Mouse (Mus musculus): ENCODE results near the gene Rad17.

Rad17 gene

DNA sequence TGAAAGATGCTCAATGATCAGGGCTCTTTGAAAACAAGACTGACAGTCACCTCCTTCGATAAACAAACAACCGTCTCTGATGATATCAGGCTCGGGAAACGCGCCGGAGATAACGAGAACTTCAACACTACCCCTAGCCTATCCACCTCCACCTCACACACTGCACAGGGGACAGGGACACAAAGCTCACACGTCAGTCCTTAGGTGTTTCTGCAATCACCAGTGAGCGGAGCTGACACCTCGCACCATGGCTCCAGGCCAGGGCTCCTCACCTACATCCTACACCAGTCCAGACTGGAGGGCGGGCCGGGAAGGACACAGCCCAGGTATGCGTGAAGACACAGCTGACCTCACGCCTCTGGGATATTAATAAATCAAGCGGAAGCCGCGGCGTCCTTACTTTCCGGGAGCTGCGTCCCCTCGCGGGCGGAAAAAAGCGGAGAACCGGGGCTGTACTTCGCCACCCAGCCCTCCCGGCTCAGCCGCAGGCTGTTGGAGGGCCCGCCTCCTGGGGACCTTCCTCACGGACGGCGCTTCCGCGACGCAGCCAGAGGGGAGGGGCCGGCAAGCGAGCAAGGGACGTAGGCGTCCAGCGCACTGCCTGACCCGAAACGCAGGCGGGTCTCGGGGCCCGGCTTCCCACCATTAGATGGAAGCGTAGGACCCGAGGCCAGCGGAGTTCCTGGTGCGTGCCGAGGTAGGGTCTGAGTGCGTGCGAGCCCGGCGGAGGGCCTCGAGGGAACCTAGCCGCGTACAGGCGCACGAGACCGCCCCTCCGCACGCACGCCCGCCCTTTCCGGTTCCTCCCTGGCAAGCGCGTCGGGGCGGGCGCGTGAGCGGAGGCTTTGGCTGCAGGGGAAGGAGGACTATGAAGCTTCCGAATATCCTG is at the start of gene Rad17, which contains the start of gene Ak6:
TSS of gene Rad17 (minus strand) at position 502 of the 889 bp plus-strand sequence.
TSS of gene Ak6 (plus strand) at position 430 of the 889 bp plus-strand sequence.
- DNase-seq (ENCODE audit: low spot score) = peak; percentile 92

DNA sequence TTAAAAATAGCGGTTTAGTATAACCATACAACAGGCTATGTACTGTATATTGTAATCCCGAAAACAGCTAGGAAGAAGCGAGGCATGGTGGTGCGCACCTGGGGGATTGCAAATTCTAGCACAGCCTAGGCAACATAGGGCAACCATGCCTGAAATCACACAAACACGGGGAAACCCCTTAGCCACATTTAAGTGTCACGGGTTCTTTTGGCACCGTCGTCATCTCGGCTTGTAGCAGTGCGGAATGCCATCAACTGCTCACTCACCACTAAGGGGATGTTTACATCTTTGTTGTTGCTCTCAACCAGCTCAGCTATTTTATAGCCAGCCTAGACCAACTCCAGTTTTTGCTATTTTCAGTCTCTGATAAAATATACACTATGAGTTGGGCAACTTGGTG is 48.0 kb upstream of the Rad17 start:
- no peak for DNase-seq (ENCODE audit: low spot score)

DNA sequence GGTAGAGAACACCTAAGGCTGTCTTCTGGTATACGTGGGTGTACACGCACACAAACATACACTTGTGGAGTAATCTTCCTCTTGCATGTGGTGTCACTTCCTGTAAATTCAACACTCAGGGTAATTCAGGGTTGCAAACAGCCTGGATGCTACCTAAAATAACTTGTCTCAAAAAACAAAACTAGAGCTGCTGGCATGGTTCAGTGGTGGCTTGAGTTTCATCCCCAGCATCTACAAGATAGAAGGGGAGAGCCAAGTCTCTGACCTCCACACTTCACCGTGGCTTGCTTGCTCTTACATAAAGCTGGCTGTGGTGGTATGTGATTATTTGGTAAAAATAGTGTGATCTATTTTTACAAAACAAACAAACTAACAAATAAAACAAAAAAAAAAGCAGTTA is 46.7 kb upstream of the Rad17 start:
- no peak for DNase-seq (ENCODE audit: low spot score)

DNA sequence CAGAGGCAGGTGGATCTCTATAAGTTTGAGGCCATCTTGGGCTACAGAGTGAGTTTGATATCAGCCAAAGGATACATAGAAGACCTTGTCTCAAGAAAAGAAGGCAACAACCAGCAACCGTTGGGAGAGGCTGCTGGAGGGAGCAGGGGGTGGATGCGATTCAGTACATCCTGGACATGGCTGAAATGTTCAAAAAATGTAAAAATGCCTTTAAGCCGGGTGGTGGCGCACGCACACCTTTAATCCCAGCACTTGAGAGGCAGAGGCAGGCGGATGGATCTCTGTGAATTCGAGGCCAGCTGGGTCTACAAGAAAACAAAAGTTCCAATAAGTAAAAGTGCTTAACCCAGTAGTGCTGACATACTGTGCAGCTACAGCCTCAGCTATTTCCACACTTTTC is 36.7 kb upstream of the Rad17 start:
- DNase-seq (ENCODE audit: low spot score) = no peak

DNA sequence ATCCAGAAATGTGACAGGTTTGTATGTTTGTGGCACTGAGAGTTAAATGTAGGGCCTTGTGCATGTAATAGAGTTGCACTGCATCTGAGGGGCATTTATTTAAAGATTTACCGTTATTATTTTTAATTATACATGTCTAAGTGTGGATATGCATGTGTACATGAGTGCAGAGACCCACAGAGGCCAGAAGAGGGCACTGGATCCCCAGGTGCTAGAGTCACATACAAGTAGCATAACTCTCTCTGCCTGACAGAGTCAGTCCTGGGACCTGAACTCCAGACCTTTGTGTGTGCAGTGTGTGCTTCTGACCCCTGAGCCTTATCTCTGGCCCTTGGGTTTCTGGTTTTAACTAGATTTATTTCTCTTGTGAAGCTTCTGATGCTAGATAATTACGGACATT is 33.5 kb upstream of the Rad17 start:
- DNase-seq (ENCODE audit: low spot score) = no peak

DNA sequence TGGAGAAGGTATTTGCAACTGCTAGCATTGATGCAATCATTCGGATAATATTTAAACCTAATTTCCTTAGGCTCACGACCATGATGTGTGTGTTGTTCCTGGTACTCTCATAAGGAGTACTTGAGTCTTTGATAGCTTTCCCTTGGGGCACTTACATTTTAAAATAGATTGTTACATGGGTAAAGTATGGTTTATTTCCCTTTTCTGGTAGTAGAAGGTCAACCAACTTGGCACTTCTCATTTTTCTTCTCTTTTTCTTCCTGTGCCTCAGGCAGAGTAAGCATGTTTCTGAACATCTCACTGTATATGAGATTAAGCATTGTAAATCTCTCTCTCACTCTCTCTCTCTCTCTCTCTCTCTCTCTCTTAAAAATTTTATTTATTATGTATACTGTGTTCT is 32.0 kb upstream of the Rad17 start:
- DNase-seq (ENCODE audit: low spot score) = no peak

DNA sequence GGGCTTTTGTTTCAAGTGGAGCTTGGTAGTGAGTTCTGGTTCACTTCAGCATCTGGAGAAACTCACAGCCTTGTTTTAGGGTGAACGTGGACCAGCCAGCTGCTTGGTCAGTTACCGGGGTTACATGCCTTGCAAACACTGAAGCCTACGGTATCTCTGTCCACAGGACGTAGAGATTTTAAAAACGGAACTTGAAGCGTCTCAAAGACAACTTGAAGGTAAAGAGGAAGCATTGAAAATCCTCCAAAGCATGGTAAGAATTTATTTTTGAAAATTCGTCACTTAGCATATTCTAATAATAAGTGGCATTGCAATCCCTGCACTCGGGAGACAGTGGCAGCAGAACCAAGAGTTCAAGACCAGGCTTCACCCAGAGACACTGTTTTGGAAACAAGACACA is 30.8 kb upstream of the Rad17 start:
- no peak for DNase-seq (ENCODE audit: low spot score)

DNA sequence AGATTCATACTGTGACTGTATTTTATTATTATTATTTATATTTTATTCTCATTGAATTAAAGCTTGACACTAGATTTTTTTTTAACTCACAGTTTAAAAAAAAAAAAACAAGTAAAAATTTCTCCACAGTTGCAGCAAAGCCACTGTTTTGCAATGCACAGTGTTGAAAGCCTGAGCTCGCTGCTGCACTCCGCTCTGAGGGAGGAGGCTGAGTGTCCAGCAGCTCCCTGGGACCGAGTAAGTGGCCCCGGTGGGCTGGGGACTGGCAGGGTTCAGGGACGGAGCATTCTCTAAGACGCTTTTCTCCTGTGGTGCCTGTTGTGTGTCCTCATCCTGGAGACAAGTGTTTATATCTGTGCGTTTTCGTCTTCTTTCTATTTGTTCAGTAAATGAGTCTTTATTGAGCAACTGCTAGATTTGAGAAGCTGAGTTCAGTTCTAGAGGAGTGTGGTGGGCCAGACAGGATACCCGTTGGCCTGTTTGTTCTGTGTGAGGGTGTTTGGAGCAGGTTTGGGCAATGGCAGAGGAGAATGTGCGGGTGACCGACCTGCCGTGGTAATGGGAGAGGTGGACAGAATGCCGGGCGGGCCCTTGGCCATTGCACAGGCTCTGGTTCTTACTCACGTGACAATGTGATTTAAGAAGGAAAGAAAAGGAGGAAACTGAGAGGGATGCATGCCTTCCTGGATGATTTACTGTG is 25.2 kb upstream of the Rad17 start:
- no peak for DNase-seq (ENCODE audit: low spot score)

DNA sequence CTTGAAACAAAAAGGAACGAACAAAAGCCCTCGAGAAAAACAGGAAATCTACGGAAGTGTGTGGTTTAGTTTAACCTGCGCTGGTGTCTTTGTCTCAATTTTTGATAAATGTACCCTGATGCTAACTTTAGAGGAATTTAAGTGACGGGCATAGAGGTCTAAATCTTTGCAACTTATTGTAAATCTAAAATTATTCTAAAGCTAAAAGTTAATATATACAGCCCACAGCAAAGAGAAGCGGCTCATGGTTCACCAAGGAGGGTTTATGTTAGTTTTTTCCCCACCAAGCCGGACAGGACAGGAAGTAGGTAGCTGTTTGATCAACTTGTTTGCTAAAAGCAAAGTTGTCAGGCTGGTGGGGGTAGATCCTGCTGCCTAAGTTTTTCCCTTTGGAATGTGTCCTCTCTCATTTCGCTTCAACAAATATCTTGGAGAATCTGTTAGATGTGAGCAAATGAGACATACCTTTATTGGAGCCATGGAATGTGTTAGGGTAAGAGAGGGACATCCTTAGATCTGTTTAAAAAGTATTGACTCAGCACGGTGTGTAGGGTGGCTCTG is 19.4 kb upstream of the Rad17 start:
- no peak for DNase-seq (ENCODE audit: low spot score)

DNA sequence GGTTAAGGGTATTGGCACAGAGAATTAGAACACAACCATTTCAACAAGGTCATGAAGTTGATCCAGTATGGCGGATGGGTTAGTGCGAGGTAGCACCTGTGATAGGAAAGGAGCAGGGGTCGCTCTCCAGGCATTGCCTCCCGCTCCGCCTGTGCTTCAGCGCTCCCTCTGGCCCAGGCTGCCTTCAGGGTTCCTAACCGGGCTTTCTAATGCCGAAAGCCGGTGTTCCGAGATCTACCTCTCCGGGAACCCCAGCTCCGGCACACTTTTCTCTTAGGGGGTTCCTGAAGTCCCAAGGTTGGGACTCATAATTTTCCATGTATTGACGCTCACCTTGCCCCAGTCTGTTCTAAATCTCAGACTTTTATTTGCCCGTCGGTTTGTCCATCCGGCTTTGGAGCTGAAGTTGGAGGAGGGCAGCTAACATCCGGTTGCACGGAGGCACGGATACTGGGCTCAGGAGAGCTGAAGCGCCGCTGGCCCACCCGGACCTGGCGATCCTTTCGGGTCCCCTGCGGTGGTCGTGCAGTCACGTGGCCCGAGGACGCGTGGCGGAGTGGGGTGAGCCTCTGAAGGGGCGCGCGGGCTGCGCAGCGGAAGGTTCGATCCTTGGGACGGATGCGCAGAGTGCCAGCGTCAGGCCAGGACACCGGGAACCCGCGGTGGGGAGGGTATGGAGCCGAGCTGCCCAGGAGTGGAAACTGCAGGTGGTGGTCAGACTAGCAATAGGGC is 18.6 kb upstream of the Rad17 start, which contains the start of gene Ccdc125:
TSS of gene Ccdc125 (plus strand) at position 427 of the 732 bp plus-strand sequence.
- peak; percentile 56 for DNase-seq (ENCODE audit: low spot score)

DNA sequence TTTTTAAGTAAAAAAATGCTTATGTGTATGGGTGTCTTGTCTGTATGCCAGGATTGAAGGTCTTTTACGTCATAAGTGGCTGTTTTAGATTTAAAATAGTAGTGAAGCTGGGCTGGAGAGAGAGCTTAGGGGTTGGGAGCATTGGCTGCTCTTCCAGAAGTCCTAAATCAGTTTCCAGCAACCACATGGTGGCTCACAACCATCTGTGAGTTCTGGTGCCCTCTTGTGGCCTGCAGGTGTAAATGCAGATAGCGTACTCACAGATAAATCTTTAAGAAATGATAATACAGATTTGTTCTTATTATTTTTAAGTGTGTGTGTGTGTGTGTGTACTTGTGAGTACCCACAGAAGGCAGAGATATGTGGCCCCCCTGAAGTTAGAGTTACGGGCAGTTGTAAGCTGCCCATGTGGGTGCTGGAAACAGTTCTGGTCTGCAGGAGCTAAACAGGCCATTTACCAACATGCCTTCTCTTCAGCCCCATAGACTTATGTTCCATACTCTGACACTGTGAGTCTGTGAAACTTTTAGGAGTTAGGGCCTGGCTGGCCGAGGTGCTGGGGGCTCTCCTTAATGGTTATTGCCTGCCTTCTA is 9.1 kb upstream of the Rad17 start:
- DNase-seq (ENCODE audit: low spot score) = peak; percentile 80

DNA sequence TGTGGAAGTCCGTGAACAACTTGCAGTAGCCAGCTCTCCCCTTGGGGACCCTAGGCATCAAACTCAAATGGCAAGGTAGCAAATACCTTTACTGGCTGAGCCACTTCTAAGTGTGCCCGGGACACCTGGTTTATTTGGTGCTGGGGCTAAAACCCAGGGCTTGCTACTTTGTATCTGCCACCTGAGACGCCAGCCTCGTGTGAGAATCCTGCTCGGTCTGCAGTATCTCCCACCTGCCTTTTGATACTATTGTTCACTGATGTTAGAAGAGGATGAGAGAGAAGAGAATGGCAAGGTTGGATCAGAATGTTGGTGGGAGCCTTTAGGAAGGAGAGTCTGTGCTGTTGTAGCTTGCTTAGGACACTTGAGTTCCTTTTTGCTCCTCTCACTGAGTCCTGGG is 7.2 kb upstream of the Rad17 start:
- no peak for DNase-seq (ENCODE audit: low spot score)

DNA sequence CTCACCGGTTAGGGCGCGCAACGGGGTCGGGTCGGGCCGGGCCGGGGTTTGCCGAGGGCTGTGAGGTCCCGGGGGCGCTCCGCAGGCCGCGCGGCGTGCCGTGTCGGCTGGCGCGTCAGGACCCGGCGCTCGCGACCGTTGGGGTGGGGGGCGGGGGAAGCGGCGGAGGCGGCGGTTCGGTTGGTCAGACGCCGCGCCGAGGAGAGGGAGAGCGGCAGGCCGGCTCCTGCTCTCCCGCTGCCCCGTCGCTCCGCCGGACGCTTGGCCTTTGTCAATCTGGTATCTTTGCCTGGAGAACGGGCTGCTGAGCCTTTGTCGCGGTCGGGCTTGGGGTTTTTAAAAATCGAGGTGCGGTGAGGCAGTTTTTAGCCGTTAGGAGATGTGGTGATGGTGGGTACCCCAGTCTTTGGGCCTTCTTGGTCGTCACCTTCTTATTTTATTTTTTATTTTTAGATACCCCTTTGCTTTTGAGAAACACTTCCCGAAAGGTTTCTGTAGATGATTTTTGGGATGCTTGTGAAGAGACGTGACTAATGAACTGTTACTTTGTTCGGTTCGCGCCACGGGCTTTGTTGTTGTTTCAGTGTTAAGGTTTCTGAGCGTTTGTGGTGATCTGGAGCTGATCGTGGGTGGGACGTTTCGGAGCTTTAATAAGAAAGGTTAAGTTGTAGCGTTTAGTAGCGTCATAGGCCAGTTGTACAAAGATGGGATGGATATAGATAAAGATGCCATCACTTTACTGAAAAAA is 762 bp upstream of the Rad17 start, which contains the start of gene Taf9:
TSS of gene Taf9 (plus strand) at position 141 of the 748 bp plus-strand sequence.
- no peak for DNase-seq (ENCODE audit: low spot score)

DNA sequence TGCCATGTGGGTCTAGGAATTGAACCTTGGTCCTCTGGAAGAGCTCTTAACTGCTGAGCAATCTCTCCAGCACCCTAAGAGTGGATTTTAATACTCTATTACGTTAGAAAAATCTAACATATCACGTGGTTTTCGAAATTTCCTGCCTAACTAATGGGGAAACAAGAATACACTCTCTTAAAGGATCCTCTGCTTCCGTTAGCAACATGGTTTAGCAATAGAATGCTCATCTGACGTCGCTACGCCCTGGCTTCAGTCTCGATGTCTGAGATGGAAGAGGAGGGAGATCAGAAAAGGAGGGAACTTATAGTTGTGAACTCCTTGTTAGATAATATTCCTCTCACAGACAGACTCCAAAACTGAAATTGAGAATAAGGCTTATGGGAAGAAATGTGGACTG is 2.6 kb downstream of the Rad17 start:
- DNase-seq (ENCODE audit: low spot score) = no peak

DNA sequence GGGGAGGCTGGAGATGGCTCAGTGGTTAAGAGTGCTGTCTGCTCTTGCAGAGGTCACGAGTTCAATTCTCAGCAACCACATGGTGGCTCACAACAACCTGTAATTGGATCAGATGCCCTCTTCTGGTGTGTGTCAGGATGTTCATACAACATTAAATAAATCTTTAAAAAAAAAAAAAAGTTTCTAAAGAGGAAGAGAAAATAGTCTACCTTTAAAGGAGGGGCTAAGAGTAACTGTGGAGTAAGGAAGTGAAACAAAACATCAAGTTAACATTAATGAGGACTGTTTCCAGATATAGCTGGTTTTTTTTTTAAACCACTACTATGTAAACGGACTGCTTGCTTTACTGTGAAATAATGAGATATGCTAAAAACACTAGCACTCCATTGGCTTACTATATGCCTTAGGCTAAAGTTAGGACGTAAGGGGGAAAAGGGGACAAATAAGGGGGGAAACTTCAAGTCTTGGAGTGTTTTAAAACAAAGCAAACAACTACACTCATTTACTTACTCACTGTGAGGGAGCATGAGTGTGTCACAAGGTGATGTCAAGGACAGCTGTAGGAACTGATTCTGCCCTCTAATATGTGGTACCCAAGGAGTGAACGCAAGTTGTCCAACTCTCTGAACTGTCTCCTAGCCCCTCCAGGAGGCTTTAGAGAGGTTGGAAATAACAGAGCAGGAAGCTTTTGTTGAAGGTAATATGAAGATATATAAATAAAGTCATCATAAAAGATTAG is 8.2 kb downstream of the Rad17 start:
- DNase-seq (ENCODE audit: low spot score) = no peak

DNA sequence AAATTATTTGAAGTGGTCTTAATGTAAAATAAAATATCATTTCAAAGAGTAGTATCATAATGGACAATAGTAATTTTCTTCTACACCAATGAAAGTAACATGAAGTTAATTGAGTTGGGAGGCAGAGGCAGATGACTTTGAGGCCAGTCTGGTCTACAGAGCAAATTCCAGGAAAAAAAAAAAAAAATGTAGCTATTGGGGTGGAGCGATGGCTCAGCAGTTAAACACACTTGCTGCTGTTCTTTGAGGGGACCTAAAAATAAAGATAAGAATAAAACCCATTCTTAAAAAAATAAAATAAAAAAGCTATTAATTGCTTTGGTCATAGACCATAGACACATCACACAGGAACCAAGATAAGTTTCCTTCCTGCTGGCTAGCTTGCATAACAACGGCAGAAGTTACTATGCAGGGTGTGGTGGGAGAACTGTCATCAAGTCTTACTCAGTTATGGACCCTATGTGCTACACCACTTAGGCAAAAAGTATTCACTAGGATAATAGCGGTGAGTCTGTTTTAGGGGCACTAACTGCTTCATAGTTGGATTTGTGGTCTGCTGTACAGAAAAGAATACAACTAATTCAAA is 16.7 kb downstream of the Rad17 start:
- DNase-seq (ENCODE audit: low spot score) = no peak

DNA sequence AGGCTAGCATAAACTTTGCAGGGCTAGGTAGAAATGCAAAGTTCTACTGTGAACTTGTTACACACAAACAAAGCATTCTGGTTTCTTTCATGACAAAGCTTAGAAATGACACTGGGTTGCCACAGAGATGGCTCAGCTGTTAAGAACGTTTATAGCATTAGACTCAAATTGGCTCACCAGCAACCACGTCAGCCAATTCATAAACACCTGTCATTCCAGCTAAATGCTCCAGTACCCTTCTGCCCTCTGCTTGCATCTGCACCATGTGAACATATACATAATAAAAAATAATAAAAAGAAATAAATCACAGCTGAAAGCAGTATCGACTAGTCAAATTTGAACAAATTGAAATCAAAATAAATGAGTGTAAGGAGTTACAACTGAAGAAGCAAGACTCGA is 28.6 kb downstream of the Rad17 start:
- no peak for DNase-seq (ENCODE audit: low spot score)

DNA sequence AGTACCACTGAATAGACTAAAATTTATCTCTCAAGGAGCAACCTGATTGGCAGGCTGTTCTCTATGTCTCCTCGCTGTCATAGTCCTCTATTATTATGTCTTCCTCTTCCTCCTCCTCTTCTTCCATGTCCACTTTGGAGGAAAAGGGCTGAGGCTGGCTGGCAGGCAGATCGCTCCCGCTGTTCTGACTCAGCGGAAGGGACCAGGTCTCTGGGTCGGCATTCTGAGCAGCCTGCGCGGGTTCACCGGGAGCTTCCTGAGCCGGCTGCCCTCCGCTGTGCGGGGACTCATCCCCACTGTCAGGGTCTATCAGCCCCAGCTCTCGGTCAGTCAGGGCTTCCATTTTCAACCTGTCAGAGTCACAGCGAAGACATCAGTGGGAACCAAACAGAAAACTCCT is 33.3 kb downstream of the Rad17 start:
- DNase-seq (ENCODE audit: low spot score) = no peak

DNA sequence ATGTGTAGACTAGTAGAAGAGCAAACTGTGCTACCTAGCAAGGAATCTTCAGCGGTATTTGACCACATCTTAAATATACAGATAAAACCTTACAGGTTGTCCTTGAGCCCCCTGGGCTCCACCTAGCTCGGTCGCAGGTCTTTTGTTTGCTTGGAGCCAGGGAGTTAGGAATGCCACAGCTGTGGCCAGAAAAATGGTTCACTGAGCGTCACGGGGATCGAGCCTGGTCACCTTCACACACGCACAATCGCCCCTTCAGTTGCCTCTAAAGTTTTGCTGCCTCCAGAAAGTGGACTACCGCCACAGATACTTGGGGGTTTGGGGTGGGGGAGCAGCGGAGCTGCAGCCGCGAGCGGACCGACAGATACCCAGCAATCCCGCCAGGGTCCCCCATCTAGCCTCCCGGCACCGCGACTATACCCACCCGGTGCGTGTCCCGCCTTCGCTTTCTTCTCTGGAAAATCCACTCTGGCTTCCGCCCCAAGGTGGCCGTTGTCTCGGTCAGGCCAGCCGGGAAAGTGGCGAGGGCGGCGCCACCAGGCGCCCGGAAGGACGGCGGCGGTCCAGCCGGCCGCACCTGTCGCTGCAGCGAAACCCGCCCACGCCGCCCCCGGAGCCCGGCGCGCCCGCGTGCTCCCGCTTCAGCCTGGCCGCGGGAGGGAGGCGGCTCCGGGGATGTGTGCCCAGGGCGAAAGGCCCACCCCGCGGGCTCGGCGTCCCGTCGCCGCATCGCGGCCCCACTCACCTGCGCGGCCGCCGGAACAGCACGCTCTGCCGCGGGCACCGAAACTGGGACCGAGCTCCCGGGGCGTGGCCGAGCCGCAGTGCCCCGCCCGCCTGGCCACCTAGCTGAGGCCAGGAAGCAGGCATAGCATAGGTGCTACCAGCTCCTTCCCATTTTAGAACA is 34.4 kb downstream of the Rad17 start, which contains the start of gene Marveld2:
TSS of gene Marveld2 (minus strand) at position 791 of the 907 bp plus-strand sequence.
- peak; percentile 43 for DNase-seq (ENCODE audit: low spot score)

All from retina, embryonic 14.5 days (tissue).